Mouse (Mus musculus) small intestine, adult 2 months (tissue): Measurements from ENCODE around the gene Tecpr1. TPM values are rescaled to one million over a fixed set of nuclear protein-coding genes. Genes with fewer than 3 reads are reported as not detected.

Experiments
- H3K27ac ChIP-seq: fragments of 200-500 bp; 2 replicates; pipeline ENCODE4 v1.5.1; 2012; ENCODE audit warnings: low read depth, low read length, control low read depth, inconsistent platforms; ENCODE audit not compliant: insufficient read depth
- H3K27me3 ChIP-seq: fragments of 200-500 bp; 2 replicates; pipeline ENCODE4 v1.6.1; 2012; ENCODE audit warnings: mild to moderate bottlenecking, moderate library complexity, low read length, inconsistent platforms; ENCODE audit not compliant: control insufficient read depth, insufficient read depth
- H3K36me3 ChIP-seq: fragments of 200-500 bp; 2 replicates; pipeline ENCODE4 v1.6.1; 2012; ENCODE audit warnings: mild to moderate bottlenecking, low read length, control low read depth, inconsistent platforms; ENCODE audit not compliant: control insufficient read depth, insufficient read depth
- H3K4me1 ChIP-seq: fragments of 200-500 bp; 2 replicates; pipeline ENCODE4 v1.6.1; 2012; ENCODE audit warnings: low read length, inconsistent platforms, mixed read lengths; ENCODE audit not compliant: control insufficient read depth, insufficient read depth, insufficient read length
- H3K4me3 ChIP-seq: fragments of 200-500 bp; 2 replicates; pipeline ENCODE4 v1.5.1; 2012; ENCODE audit warnings: low read depth, mild to moderate bottlenecking, control low read depth, inconsistent platforms, low read length, moderate library complexity
- CTCF ChIP-seq: fragments of 200-500 bp; IDR thresholded peaks from 2 replicates; pipeline ENCODE4 v1.5.1; 2012; ENCODE audit warnings: low read depth, mild to moderate bottlenecking, control low read depth, inconsistent platforms, low read length, moderate library complexity, mixed read lengths; ENCODE audit not compliant: insufficient replicate concordance, insufficient read length; ENCODE audit errors: extremely low read depth
- POLR2A ChIP-seq: fragments of 200-500 bp; IDR thresholded peaks from 2 replicates; pipeline ENCODE4 v1.6.1; 2012; ENCODE audit warnings: low read depth, mild to moderate bottlenecking, control low read depth, inconsistent platforms, low read length, moderate library complexity
- WGBS: fragments of 180-500 bp; shearing (Covaris S2); methylation state at CpG from one replicate; pipeline ENCODE4 v1.1.7; 2018; 5-methylcytosine and 5-hydroxymethylcytosine counted together
- polyA plus RNA-seq: library from polyadenylated mRNA; depleted of rRNA; stranded (reverse); fragments of >200 nt; gene quantifications from 2 replicates; pipeline ENCODE4 v1.2.3, GENCODE M21; 2012

Tecpr1 gene
- polyA plus RNA-seq, 1 experiment = 29.7 TPM

DNA sequence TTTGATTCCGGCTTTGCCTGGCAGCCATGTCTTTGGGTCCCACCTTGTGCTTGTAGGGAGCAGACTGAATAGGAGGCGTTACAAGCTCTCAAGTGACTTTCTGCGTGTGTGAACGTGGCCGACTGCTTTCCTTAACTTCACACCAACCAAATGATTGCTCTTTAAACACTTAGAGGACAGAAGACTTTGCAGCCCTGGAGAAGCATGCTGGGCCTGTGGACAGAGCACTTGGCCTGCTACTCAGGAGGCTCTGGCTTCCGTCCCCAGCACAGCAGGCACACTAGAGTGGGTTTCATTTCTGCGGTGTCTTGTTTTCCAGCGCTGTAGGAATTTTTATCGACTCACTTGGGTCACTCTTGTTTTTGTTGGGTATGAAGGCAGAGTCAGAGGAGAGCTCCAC lies 39.7 kb upstream of the Tecpr1 start:
- TF ChIP-seq POLR2A (no peak), CTCF (no peak)
- Histone ChIP-seq H3K4me1 (peaks cover 17% of the 10 kb centered on the region), H3K27me3 (no peaks in the 10 kb centered on the region), H3K27ac (no peak overlapping the region), H3K4me3 (no peak overlapping the region), H3K36me3 (peaks cover 44% of the 10 kb centered on the region)
- 78% methylated on average over 9 of the region's 9 CpGs for WGBS

DNA sequence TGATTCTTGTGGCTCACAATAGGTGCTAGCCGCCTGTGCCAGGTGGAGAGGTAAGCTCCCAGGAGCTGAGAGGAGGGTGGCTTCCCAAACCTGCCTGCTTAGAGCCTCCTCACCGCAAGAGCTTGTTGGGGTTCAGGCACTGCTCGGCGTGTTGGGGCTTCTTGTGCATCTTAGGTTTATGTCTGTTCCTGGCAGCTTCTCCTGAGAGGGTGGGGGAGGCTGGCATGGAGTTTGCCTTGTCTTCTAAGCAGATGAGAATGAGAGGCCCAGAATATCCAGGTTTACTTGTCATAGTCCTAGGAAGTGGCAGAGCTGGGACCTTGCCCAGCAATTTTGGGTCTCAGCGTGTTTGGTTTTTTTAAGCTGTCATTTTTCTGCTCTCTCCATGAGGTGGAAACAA lies 38.4 kb upstream of the Tecpr1 start:
- 83% methylated on average over 5 of the region's 5 CpGs for WGBS
- Histone ChIP-seq H3K4me1 (peaks cover 29% of the 10 kb centered on the region), H3K27me3 (no peaks in the 10 kb centered on the region), H3K36me3 (peaks cover 40% of the 10 kb centered on the region), H3K27ac (no peak overlapping the region), H3K4me3 (no peak overlapping the region)
- TF ChIP-seq CTCF (no peak), POLR2A (no peak)

DNA sequence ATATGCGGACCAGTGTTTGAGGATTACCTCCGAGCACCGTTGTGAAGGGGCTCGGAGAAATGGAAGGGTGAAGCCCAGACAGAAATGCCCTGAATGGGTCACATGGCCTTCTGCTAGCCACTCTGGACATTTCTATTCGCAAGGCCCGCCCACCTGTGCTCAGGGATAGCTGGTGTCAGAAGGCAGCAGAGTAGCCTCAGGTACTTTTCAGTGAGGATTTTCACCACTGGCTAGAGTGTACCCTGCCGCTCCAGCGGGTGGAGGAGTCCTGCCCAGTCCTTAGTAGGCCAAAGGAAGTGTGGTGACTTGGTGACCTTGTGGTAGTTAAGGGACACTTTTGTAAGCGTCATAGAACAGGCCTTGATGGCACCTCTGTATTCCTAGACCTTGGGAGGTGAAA lies 37.9 kb upstream of the Tecpr1 start:
- Histone ChIP-seq H3K4me1 (peaks cover 30% of the 10 kb centered on the region), H3K36me3 (peaks cover 37% of the 10 kb centered on the region), H3K4me3 (no peak overlapping the region), H3K27me3 (no peaks in the 10 kb centered on the region), H3K27ac (no peak overlapping the region)
- TF ChIP-seq POLR2A (no peak), CTCF (no peak)
- WGBS = 74% methylated on average over 9 of the region's 9 CpGs

DNA sequence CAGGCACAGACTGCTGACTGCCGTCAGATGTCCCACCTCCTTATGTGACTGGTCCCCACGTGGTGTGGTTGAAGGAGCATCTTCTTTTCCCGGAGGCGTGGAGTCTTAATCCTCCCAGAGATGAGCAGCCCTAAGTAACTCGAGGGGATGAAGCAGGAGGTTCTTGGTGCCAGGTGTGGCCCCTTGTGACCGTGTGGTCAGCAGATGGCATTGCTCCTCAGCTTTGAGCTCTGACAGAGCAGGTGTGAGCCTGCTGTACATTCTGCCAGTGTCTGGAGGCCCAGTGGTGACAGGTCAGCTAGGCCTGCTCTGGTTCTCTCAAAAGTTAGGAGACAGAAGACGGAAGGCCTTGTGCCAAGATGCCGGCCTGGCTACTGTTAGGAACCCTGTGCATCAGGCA lies 37.0 kb upstream of the Tecpr1 start:
- WGBS = 61% methylated on average over 8 of the region's 8 CpGs
- Histone ChIP-seq H3K4me3 (no peak overlapping the region), H3K4me1 (peaks cover 30% of the 10 kb centered on the region), H3K27me3 (no peaks in the 10 kb centered on the region), H3K36me3 (peaks cover 31% of the 10 kb centered on the region), H3K27ac (no peak overlapping the region)
- no peak for TF ChIP-seq CTCF
- TF ChIP-seq POLR2A = no peak

DNA sequence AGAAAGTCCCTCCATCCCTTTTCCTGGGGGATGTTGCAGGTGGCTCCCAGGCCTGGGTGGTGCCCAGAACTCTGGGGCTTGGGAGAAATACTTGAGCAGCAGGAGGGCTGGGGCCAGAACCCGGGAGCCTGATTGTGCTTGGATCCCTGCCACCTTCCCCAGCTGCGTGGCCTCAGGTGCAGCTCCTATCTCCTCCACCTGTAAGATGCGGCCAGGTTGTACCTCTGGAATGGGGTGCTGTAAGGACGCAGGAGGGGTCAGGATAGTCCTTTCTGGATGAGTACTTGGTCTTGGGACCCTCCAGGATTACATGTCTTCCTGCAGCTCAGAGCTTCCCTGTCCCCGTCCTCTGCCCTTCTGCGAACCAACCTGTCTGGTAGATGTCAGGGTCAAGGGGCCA lies 35.8 kb upstream of the Tecpr1 start:
- H3K4me3 ChIP-seq = peak overlapping the region; percentile 81; the same call in 1 of the 2 replicates
- peaks cover 21% of the 10 kb centered on the region for H3K36me3 ChIP-seq
- TF ChIP-seq POLR2A (no peak), CTCF (no peak)
- H3K27me3 ChIP-seq = no peaks in the 10 kb centered on the region
- 33% methylated on average over 6 of the region's 6 CpGs for WGBS
- H3K27ac ChIP-seq = peak overlapping the region; percentile 22
- peaks cover 30% of the 10 kb centered on the region for H3K4me1 ChIP-seq

DNA sequence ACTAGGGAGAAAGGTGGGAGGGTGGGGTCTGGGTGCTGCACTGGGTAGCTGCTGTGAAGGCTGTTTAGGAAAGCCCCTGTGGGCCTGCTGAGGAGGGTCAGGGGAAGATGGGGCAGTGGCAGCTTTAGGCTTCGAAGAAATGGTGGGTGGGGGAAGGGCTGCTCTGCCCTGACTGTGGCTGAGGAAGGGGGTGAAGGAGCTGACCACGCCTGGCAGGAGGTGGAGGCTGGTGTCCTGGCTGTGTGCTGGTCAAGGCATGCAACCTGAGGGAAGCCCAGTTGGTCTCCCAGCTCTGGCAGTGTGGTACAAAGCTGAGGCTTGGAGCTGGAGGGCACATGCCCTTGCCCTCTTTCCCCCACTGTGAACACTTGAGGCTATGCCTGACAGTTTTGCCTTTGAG lies 35.3 kb upstream of the Tecpr1 start:
- 19% methylated on average over 2 of the region's 2 CpGs for WGBS

DNA sequence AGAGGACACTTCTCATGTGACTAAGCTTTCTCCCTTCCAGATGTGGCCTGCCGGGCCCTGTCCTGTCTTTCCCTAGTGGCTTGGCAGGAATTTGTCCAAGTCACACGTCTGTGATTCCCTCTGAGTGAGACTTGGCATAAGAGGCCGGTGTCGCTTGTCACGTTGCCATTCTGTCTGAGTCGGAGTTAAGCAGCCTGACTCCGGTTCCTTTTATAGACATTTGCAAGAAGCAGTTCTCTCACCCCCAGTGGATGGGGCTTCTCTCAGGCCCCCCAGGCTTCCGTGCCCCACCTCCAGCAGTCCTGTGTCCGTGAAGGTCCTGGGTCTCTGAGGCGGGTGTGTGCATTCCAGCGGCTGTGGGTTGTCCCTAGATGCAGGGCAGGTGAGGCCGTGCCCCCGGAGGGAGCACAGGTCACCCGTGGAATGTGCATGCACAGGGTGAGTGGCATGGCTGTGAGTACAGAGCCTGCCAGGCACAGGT lies 34.8 kb upstream of the Tecpr1 start:
- H3K36me3 ChIP-seq = peaks cover 15% of the 10 kb centered on the region
- H3K27me3 ChIP-seq = no peaks in the 10 kb centered on the region
- H3K4me1 ChIP-seq = peaks cover 33% of the 10 kb centered on the region
- no peak for TF ChIP-seq CTCF
- no peak for TF ChIP-seq POLR2A
- H3K4me3 ChIP-seq = peak overlapping the region; percentile 81
- H3K27ac ChIP-seq = peak overlapping the region; percentile 35; the same call in 1 of the 2 replicates
- 15% methylated on average over 14 of the region's 14 CpGs for WGBS

More for the DNA sequence above, 35.3 kb upstream of the Tecpr1 start:
- peaks cover 20% of the 10 kb centered on the region for H3K36me3 ChIP-seq
- peak overlapping the region; percentile 22 for H3K27ac ChIP-seq
- TF ChIP-seq CTCF = no peak
- no peak for TF ChIP-seq POLR2A
- H3K4me1 ChIP-seq = peaks cover 33% of the 10 kb centered on the region
- no peaks in the 10 kb centered on the region for H3K27me3 ChIP-seq
- H3K4me3 ChIP-seq = peak overlapping the region; percentile 81
